Mouse (Mus musculus): ENCODE measurements at regions not wholly inside any gene's neighbourhood (a gene's known extent, or its start where the extent isn't known, plus 50 kb on each side); places are given as distances from the start of the nearest gene placed in this dataset.

DNA sequence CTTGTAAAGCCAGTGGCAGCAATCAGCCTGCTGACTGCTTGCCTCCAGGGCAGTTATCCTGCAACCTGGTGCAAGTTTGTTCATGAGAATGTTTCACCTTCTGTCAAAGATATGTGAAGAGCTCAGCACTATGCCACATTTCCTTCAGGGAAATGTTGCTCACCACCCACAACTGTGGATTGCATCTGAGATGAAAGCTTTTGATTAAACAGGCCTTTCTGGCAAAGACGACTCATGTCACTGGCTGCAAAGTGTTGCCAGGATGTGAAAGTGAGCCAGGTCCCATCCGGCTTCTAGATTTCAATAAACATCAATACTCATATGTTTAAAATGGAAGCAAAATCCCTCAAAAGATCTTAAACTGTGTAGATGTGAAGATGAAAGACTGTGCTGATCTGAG is 2121.0 kb downstream of the Gm37988 start:
- DNase-seq (ENCODE audit: low read depth, low spot score) = no peak

DNA sequence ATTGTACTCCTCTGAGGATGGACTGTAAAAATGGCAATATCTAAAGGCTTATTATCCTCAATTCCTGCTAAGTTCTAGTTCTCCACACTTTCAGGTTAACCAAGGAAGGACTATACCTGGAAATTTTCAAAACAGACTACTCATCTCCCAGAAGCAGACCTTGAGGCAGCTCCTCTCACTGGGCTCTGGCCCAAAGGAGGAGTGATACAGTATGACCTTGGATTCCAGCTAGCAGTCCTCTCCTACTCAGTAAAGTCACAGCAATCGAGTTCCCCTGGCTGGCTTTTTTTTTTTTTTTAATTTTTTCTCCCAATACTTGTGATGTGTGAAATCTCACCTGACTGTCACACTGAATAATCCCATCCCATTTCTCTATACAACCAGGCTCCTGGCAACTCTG is 2124.2 kb downstream of the Gm37988 start:
- no peak for DNase-seq (ENCODE audit: low read depth, low spot score)

DNA sequence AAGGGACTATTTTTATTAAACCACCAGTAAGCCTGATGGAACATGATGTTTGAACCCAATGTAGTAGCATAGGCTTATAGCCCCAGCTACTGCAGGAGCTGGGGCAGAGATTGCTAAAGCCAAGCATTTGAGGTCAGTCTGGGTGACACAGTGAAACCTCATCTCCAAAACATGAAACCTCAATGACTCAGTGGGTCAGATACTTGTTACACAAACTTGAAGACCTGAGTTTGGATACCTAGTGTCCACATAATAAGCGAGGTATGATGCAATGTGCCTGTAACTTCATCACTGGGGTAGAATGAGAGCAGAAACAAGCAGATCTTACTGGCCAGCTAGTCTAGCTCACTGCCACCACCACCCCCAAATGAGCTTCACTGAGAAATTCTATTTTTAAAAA is 2162.1 kb downstream of the Gm37988 start:
- no peak for DNase-seq (ENCODE audit: low read depth, low spot score)

DNA sequence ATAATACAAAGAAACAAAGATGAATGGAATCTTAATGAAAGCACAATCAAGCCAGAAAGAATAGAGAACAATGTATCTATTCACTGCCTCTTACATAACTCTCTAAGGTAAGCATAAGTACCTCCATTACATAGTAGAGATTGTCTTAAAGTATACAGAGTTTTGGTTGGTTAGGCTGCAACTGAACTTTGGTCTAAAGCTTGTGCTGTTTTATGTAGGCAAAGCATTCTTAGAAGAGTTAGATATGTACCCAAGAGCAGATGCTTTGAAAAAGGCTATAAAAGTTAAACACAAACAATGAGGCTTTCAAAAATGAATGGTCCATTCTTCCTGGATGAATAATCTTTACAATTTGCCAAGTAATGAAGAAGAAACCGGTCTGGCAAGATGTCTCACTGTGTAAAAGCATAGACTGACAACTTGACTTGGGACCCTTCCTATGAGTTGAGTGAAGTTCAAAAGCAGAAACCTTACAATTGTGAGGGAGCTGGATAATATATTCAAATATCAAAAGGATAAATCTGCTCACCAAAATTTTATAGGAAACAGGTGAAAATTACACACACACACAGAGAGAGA is 2166.1 kb downstream of the Gm37988 start:
- no peak for DNase-seq (ENCODE audit: low read depth, low spot score)

DNA sequence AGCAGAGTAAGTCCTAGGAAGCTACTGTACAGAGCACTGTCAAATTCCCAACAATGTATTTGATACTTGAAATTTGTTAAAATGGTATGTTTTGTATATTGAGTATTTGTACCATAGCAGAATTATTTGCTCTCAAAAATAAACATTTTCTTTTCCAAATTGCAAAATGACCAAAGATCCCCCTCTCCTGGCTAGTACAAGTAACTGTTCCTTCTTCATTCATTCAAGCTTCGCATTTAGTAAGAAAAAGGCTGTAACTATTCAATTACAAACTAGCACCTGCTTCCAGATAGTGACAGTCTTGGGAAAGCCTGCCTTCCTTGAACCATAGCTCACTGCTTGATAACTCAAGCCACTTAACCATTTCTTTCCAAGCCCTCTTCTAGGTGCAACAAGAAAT is 2171.9 kb downstream of the Gm37988 start:
- no peak for DNase-seq (ENCODE audit: low read depth, low spot score)

DNA sequence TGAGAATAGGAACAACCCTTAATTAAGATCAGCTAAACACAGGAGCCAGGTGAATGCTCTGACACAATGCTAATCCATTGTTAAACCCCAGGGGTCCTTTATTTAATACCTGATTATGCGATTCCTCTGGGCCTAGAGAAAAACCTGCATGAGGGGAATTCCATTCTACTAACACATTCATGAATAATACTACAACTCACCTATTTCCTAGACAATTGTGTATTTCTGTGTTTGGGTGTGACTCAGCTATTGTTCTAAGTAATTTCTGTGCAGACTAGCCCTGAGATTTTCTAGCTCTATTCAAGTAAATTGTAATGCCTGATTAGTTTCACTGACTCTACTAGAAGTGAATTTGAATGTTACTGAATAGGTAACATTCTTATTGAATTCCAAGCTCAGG is 2176.5 kb downstream of the Gm37988 start:
- no peak for DNase-seq (ENCODE audit: low read depth, low spot score)

DNA sequence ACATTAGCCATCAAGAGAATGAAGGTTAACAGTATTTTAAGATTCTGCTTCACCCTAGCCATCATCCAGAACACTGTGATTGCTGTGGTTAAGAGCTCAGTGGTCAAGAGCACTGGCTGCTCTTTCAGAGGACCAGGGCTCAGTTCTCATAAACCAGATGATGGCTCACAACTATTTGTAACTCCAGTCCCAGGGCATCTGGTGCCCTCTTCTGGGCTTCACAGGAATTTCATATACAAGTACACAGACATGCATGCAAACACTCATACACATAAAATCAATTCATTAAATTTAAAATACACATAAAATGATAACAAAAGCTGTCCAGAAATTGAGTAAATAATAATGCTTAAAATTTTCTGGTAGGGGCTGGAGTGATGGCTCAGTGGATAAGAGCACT is 2189.9 kb downstream of the Gm37988 start:
- no peak for DNase-seq (ENCODE audit: low read depth, low spot score)

DNA sequence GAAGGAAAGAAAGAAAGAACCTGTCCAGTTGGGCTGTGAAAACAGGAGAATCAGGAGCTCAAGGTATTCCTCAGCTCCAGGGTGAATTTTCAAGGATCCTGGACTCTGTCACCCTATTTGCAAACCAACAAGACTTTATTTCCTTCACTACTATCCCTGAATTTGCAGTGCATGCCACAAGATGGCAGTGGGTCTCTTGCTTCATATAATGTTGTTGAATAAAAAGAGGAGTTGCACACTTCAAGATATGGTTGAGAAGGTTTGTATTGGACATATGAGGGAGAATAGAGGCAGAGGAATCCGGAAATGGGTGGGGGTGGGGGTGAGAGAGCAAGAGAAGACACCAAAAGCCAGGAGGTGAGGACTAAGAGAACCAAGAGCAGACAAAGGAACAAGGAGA is 2202.5 kb downstream of the Gm37988 start:
- peak; percentile 9 for DNase-seq (ENCODE audit: low read depth, low spot score)
